Mouse (Mus musculus): ENCODE data around the gene Snph. TPM values are rescaled to one million over a fixed set of nuclear protein-coding genes. Genes with fewer than 3 reads are reported as not detected.
"Not testable (repeated sequence)": the region's sequence is repeated elsewhere in the genome, so short reads cannot be mapped to it uniquely, and the experiment has no call there.

Snph gene
- polyA plus RNA-seq, 1 experiment from 2014 or later = 2.0 TPM

DNA sequence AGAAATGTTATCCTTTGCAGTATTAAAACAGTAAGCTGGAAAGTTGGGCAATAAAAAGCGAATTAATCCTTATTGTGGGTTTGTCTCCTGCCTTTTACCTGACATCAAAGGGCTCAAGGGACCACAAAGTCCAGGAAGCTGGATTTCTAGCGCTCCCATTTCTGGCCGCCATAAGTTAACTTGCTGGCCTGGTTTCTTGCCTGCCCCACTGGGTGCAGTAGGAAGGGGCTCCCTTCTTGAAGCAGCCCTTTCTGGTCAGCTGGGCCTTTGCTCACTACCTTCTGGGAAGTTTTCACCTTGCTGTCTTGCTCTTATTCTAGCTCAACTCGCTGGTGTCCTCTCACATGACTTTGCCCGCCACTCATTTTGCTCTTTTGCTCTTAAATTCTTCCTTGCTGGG lies 589 bp upstream of the Snph start:
- peaks cover 3% of the 10 kb centered on the region; the same call in 1 of the 2 replicates for H3K4me1 ChIP-seq (ENCODE audit: control insufficient read depth, insufficient read depth, low read length)
- H3K9me3 ChIP-seq (ENCODE audit: control insufficient read depth, low read length) = no peaks in the 10 kb centered on the region
- no peak overlapping the region for H3K9ac ChIP-seq (ENCODE audit: low read depth, low read length)
- no peak overlapping the region for H3K4me3 ChIP-seq (ENCODE audit: low read length)
- H3K27me3 ChIP-seq (replicated peaks; ENCODE audit: control insufficient read depth, insufficient read depth, low read length) = 0 out of 2 replicates have a peak, but pooled peaks cover 3% of the 10 kb centered on the region
- no peak overlapping the region for H3K4me2 ChIP-seq (ENCODE audit: low read depth, low read length)
- no peak overlapping the region for H3K27ac ChIP-seq (ENCODE audit: low read length)
- H3K36me3 ChIP-seq (ENCODE audit: control insufficient read depth, insufficient read depth, low read length) = no peaks in the 10 kb centered on the region
- WGBS = 61% methylated on average over 5 of the region's 5 CpGs
- ATAC-seq = no peak

DNA sequence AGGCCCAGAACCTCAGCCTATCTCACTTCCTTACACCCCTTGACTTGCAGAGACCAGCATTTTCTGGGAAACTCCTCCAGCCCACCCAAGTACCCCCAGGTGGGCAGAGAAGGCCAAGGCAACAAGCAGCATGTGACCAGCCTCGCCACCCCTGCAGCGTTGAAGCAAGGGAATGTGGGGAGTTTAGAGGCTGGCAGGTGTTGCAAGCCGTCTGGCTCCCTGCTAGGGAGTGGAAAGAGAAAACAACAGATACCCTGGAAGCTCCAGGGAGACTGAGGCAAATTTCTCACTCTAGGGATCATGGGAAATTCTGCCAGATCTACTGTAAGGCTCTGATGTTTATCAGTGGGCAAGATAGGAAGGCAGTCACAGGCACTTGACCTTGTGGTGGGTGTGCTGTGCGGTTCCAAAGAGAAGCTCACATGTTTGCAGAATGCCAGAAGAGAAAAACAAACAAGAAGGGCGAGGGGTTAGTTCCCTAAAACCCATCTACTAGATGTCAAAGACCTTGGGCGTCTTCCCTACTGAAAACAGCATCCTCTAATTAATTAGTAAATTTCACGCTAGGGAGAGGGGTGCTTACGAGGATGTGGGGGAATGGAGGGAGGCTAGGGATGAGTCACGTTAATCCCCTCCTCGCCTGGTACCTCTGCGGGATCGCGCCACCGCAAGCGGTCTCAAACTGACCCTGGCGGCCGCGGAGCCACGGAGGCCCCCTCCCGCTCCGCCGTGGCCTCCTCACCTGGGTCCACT lies 811 bp downstream of the Snph start:
- Histone ChIP-seq H3K9ac (ENCODE audit: low read depth, low read length) (peak overlapping the region; percentile 80), H3K27ac (ENCODE audit: low read length) (no peak overlapping the region), H3K4me3 (ENCODE audit: low read length) (peak overlapping the region; percentile 76), H3K9me3 (ENCODE audit: control insufficient read depth, low read length) (no peaks in the 10 kb centered on the region), H3K4me2 (ENCODE audit: low read depth, low read length) (peak overlapping the region; percentile 99), H3K36me3 (ENCODE audit: control insufficient read depth, insufficient read depth, low read length) (no peaks in the 10 kb centered on the region), H3K27me3 (replicated peaks; ENCODE audit: control insufficient read depth, insufficient read depth, low read length) (0 out of 2 replicates have a peak, but pooled peaks cover 3% of the 10 kb centered on the region), H3K4me1 (ENCODE audit: control insufficient read depth, insufficient read depth, low read length) (peaks cover 3% of the 10 kb centered on the region; the same call in 1 of the 2 replicates)
- WGBS = 4% methylated on average over 22 of the region's 22 CpGs
- ATAC-seq = no peak

DNA sequence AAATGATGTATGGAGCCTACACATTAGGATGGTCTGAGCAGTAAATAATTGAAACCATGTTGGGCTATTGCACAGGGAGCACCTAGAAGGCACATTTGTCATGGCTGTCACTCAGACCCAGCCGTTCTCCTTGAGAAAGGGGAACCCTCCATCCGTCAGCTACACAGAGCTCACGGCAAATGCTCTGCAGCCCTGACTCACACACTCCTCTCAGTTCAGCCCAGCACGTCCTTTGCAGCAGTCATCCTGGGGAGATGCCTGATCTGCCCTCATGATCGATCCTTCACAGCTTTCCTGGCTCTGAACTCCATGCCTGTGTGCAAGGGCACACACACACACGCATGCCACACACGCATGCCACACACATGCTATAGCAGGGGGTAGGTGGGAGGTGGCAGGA lies 3.1 kb downstream of the Snph start:
- Histone ChIP-seq H3K9ac (ENCODE audit: low read depth, low read length) (no peak overlapping the region), H3K36me3 (ENCODE audit: control insufficient read depth, insufficient read depth, low read length) (no peaks in the 10 kb centered on the region), H3K9me3 (ENCODE audit: control insufficient read depth, low read length) (no peaks in the 10 kb centered on the region), H3K4me2 (ENCODE audit: low read depth, low read length) (no peak overlapping the region), H3K4me3 (ENCODE audit: low read length) (no peak overlapping the region), H3K27ac (ENCODE audit: low read length) (no peak overlapping the region), H3K27me3 (replicated peaks; ENCODE audit: control insufficient read depth, insufficient read depth, low read length) (0 out of 2 replicates have a peak, but pooled peaks cover 3% of the 10 kb centered on the region), H3K4me1 (ENCODE audit: control insufficient read depth, insufficient read depth, low read length) (no peaks in the 10 kb centered on the region)
- WGBS = 74% methylated on average over 7 of the region's 7 CpGs
- no peak for ATAC-seq

DNA sequence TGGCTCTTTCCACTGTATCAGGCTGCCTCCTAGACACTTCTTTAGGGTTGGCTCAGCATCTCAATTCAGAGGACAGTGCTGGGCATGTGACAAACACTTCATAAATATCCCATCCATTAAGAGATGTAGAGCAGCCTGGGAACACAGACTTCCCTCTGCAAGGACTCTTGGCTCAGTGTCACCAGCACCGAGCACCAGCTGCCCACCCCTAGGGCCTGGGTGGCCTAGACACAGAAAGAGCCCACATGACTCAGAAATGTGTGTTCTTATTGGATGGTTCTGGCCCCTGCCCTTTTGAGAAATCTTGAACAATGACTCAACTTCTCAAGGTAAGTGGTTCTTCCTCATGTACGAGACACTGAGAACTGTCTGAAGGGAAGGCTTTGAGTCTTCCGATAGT lies 4.4 kb downstream of the Snph start:
- H3K27me3 ChIP-seq (replicated peaks; ENCODE audit: control insufficient read depth, insufficient read depth, low read length) = 0 out of 2 replicates have a peak, but pooled peaks cover 3% of the 10 kb centered on the region
- H3K27ac ChIP-seq (ENCODE audit: low read length) = no peak overlapping the region
- H3K9ac ChIP-seq (ENCODE audit: low read depth, low read length) = no peak overlapping the region
- no peak overlapping the region for H3K4me2 ChIP-seq (ENCODE audit: low read depth, low read length)
- no peaks in the 10 kb centered on the region for H3K36me3 ChIP-seq (ENCODE audit: control insufficient read depth, insufficient read depth, low read length)
- H3K4me3 ChIP-seq (ENCODE audit: low read length) = no peak overlapping the region
- no peak for ATAC-seq
- 85% methylated on average over 3 of the region's 3 CpGs for WGBS
- no peaks in the 10 kb centered on the region for H3K9me3 ChIP-seq (ENCODE audit: control insufficient read depth, low read length)
- no peaks in the 10 kb centered on the region for H3K4me1 ChIP-seq (ENCODE audit: control insufficient read depth, insufficient read depth, low read length)

DNA sequence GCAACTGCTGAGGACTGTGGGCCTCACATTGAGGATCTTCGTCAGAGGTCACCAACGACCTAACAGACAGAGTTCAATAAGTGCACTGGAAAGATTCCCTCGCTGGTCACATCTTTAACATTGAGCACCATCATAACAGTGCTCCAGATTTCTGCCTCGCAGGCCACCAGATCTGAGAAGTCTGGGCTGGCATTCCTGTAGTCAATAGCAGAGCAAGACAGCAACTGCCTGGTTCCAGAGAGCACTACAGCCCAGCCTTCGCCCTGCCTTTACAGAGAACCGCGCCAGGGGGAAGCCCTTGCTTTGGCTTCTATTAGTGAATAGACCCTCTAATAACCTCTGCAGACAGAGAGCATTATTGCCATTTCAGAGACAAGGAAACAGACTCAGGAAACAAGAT lies 6.1 kb downstream of the Snph start:
- no peaks in the 10 kb centered on the region for H3K27me3 ChIP-seq (replicated peaks; ENCODE audit: control insufficient read depth, insufficient read depth, low read length)
- H3K36me3 ChIP-seq (ENCODE audit: control insufficient read depth, insufficient read depth, low read length) = no peaks in the 10 kb centered on the region
- H3K4me3 ChIP-seq (ENCODE audit: low read length) = no peak overlapping the region
- no peak overlapping the region for H3K9ac ChIP-seq (ENCODE audit: low read depth, low read length)
- H3K4me2 ChIP-seq (ENCODE audit: low read depth, low read length) = no peak overlapping the region
- no peaks in the 10 kb centered on the region for H3K9me3 ChIP-seq (ENCODE audit: control insufficient read depth, low read length)
- ATAC-seq = no peak
- no peak overlapping the region for H3K27ac ChIP-seq (ENCODE audit: low read length)
- WGBS = 87% methylated on average over 7 of the region's 7 CpGs
- H3K4me1 ChIP-seq (ENCODE audit: control insufficient read depth, insufficient read depth, low read length) = no peaks in the 10 kb centered on the region

DNA sequence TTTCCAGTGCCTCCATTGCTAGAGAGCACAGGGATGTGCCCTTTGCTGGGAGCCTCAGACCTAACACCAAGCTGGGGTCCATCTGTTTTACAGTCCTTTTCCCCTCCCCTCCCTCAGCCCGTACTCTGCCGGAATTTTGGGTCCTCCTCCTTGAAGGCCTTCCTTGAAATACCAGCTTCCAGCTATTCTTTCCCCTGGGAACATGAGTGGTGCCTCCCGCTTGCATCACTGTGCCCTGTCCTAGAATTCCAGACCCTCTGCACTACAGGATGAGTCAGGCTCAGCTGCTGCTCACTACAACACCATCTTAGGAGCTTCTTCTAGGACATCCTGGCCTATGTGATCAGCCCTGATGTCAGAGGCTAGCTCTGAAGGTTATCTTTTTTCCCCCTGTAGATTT lies 8.6 kb downstream of the Snph start:
- no peaks in the 10 kb centered on the region for H3K27me3 ChIP-seq (replicated peaks; ENCODE audit: control insufficient read depth, insufficient read depth, low read length)
- WGBS = 53% methylated on average over 3 of the region's 3 CpGs
- H3K9ac ChIP-seq (ENCODE audit: low read depth, low read length) = no peak overlapping the region
- ATAC-seq = no peak
- no peak overlapping the region for H3K27ac ChIP-seq (ENCODE audit: low read length)
- no peak overlapping the region for H3K4me3 ChIP-seq (ENCODE audit: low read length)
- H3K4me2 ChIP-seq (ENCODE audit: low read depth, low read length) = no peak overlapping the region
- H3K36me3 ChIP-seq (ENCODE audit: control insufficient read depth, insufficient read depth, low read length) = no peaks in the 10 kb centered on the region
- H3K4me1 ChIP-seq (ENCODE audit: control insufficient read depth, insufficient read depth, low read length) = peaks cover 4% of the 10 kb centered on the region; the same call in 1 of the 2 replicates
- H3K9me3 ChIP-seq (ENCODE audit: control insufficient read depth, low read length) = no peaks in the 10 kb centered on the region

DNA sequence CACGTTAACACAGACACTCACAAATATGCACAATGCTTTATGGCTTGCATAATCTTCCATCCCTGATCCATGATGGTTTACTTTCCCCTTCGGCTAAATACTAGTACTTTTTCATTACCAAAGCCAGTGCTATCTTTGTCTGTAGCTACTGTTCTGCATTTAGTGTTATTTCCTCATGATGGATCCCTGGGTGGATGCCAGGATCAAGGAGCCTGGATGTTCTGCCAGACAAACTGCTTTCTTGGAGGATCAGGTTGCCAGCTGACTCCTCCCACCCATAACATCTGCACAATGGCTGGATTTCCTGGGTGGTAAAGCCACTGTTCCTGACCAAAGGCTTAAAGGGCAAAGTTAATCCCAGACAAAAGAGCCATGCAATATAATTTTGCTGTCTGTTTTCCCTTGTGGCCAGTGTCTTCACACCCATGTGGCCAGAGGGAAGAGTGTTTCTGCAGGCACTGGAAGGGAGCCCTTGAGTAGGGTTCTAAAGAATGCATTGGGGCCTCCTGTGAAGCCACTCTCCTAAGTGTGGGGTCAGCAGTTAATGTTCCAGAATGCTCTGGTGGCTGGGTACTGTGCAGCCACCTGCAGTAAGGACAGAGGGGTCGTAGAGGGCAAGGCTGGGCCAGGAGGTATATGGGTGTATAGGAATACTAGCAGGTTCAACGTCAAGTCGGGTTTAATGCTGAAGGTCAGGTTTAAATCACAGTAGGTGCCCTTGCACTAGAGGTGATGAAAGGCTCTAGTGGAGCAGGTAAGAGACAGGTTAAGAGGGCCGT lies 15.7 kb downstream of the Snph start:
- Histone ChIP-seq H3K4me1 (ENCODE audit: control insufficient read depth, insufficient read depth, low read length) (peaks cover 13% of the 10 kb centered on the region), H3K4me2 (ENCODE audit: low read depth, low read length) (no peak overlapping the region), H3K27me3 (replicated peaks; ENCODE audit: control insufficient read depth, insufficient read depth, low read length) (no peaks in the 10 kb centered on the region), H3K9ac (ENCODE audit: low read depth, low read length) (no peak overlapping the region), H3K36me3 (ENCODE audit: control insufficient read depth, insufficient read depth, low read length) (no peaks in the 10 kb centered on the region), H3K9me3 (ENCODE audit: control insufficient read depth, low read length) (no peaks in the 10 kb centered on the region), H3K4me3 (ENCODE audit: low read length) (no peak overlapping the region), H3K27ac (ENCODE audit: low read length) (no peak overlapping the region)
- ATAC-seq = peak; percentile 30; the same call in 1 of the 2 replicates
- 71% methylated on average over 6 of the region's 6 CpGs for WGBS

DNA sequence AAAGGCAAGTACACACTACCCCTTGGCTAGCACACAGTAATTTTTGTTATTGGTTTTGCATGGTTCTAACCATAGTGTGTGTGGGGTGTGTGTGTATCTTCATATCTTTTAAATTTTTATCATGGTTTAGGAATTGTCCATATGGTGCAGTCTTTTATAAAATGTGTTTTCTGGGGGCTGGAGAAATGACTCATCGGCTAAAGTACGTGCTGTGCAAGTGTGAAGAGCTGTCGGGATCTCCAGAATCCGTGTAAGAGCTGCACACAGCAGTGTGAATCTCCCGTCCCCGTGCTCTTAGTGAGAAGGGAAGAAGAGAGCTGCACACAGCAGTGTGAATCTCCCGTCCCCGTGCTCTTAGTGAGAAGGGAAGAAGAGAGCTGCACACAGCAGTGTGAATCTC lies 16.6 kb downstream of the Snph start:
- not testable (repeated sequence) for H3K4me3 ChIP-seq (ENCODE audit: low read length); H3K27ac ChIP-seq (ENCODE audit: low read length); H3K9ac ChIP-seq (ENCODE audit: low read depth, low read length); H3K27me3 ChIP-seq (replicated peaks; ENCODE audit: control insufficient read depth, insufficient read depth, low read length); H3K4me2 ChIP-seq (ENCODE audit: low read depth, low read length); H3K36me3 ChIP-seq (ENCODE audit: control insufficient read depth, insufficient read depth, low read length); ATAC-seq; H3K9me3 ChIP-seq (ENCODE audit: control insufficient read depth, low read length)
- H3K4me1 ChIP-seq (ENCODE audit: control insufficient read depth, insufficient read depth, low read length) = peaks cover 13% of the 10 kb centered on the region
- 58% methylated on average over 6 of the region's 8 CpGs for WGBS

DNA sequence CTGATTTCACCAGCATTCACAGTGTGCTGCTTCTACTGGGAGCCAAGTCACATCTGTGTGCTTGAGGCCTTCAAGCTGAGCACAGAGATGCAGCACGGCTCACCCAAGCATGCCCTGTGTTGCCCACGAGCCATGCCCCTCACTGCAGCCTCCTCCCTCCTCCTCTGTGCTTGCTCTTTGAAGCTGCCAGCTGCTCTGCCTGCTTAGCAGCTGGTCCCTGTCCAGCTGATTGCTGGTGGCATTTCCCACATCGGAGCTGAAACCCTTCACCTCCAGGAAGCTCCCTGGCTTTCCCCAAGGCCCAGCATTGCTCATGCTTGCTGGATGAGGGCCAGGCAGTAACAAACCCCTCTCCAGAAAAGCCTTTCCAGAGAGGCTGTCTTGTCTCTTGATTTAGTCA lies 22.4 kb downstream of the Snph start:
- Histone ChIP-seq H3K27ac (ENCODE audit: low read length) (peak overlapping the region; percentile 56), H3K4me2 (ENCODE audit: low read depth, low read length) (no peak overlapping the region), H3K4me1 (ENCODE audit: control insufficient read depth, insufficient read depth, low read length) (peaks cover 3% of the 10 kb centered on the region; the same call in 1 of the 2 replicates), H3K36me3 (ENCODE audit: control insufficient read depth, insufficient read depth, low read length) (no peaks in the 10 kb centered on the region), H3K9ac (ENCODE audit: low read depth, low read length) (no peak overlapping the region), H3K27me3 (replicated peaks; ENCODE audit: control insufficient read depth, insufficient read depth, low read length) (no peaks in the 10 kb centered on the region), H3K4me3 (ENCODE audit: low read length) (no peak overlapping the region), H3K9me3 (ENCODE audit: control insufficient read depth, low read length) (no peaks in the 10 kb centered on the region)
- peak; percentile 23; the same call in 1 of the 2 replicates for ATAC-seq
- 27% methylated on average over 3 of the region's 3 CpGs for WGBS

All from intestine, embryonic 16.5 days (tissue).